Mouse (Mus musculus) ES-E14 (cell line): ENCODE results near the gene Ngp.

Experiments
- HCFC1 ChIP-seq: IDR thresholded peaks from 2 replicates; pipeline ENCODE4 v1.6.1; 2012; ENCODE audit warnings: low read length, inconsistent platforms, borderline replicate concordance; ENCODE audit not compliant: insufficient read depth
- MAFK ChIP-seq: IDR thresholded peaks from 2 replicates; pipeline ENCODE4 v1.6.1; 2014; ENCODE audit warnings: mild to moderate bottlenecking, low read depth, low read length, inconsistent platforms; ENCODE audit not compliant: insufficient read depth

DNA sequence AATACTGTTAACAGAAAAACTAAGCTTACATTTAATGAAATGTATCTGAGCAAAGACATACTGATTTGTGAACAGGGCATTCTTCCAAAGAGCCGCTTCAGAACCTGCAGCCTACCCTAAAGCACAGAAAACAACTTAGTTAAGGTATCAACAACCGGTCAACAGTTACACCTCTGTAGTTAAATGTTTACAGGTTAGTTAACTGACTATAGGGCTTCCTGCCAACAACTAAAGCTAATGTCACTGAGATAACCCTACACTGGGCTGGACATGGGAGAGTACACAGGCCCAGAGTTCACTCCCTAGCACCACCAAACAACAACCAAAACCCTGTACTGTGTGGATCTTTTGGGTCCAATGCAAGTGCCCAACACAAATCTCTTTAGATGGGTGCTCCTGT lies 16.8 kb upstream of the Ngp start:
- no peak for TF ChIP-seq HCFC1
- TF ChIP-seq MAFK, result no peak
